Mouse (Mus musculus) erythroblast, embryonic 14.5 days (primary cell): ENCODE measurements around the gene Sptbn4. TPM values are rescaled to one million over a fixed set of nuclear protein-coding genes. Genes with fewer than 3 reads are reported as not detected.
A peak's percentile ranks its signal among the peaks of the same experiment; 100 is the strongest.

ENCODE experiments used
- H3K27me3 ChIP-seq: 2 replicates; pipeline ENCODE4 v1.6.1; 2012; ENCODE audit warnings: inconsistent platforms; ENCODE audit not compliant: control insufficient read depth
- H3K36me3 ChIP-seq: 2 replicates; pipeline ENCODE4 v1.6.1; 2012; ENCODE audit warnings: mild to moderate bottlenecking, inconsistent platforms; ENCODE audit not compliant: control insufficient read depth
- H3K4me1 ChIP-seq: 2 replicates; pipeline ENCODE4 v1.6.1; 2012; ENCODE audit warnings: inconsistent platforms; ENCODE audit not compliant: control insufficient read depth
- H3K4me3 ChIP-seq: replicated peaks from 2 replicates; pipeline ENCODE3; 2012; ENCODE audit warnings: moderate library complexity, mild to moderate bottlenecking, inconsistent platforms
- H3K9me3 ChIP-seq: 2 replicates; pipeline ENCODE4 v1.6.1; 2012; ENCODE audit warnings: low read length, inconsistent platforms, mixed read lengths; ENCODE audit not compliant: control insufficient read depth
- GATA1 ChIP-seq: IDR thresholded peaks from 2 replicates; pipeline ENCODE4 v1.6.1; 2012; ENCODE audit warnings: low read length, inconsistent platforms, mixed read lengths
- TAL1 ChIP-seq: IDR thresholded peaks from 3 replicates; pipeline ENCODE4 v1.6.1; 2012; ENCODE audit warnings: low read length, inconsistent platforms, mixed read lengths
- polyA plus RNA-seq: library from polyadenylated mRNA; stranded (reverse); fragments of >175 nt; gene quantifications from 2 replicates; pipeline ENCODE4 v1.2.3, GENCODE M21; 2012

Sptbn4 gene
- polyA plus RNA-seq, 1 experiment, result 0.01 TPM

DNA sequence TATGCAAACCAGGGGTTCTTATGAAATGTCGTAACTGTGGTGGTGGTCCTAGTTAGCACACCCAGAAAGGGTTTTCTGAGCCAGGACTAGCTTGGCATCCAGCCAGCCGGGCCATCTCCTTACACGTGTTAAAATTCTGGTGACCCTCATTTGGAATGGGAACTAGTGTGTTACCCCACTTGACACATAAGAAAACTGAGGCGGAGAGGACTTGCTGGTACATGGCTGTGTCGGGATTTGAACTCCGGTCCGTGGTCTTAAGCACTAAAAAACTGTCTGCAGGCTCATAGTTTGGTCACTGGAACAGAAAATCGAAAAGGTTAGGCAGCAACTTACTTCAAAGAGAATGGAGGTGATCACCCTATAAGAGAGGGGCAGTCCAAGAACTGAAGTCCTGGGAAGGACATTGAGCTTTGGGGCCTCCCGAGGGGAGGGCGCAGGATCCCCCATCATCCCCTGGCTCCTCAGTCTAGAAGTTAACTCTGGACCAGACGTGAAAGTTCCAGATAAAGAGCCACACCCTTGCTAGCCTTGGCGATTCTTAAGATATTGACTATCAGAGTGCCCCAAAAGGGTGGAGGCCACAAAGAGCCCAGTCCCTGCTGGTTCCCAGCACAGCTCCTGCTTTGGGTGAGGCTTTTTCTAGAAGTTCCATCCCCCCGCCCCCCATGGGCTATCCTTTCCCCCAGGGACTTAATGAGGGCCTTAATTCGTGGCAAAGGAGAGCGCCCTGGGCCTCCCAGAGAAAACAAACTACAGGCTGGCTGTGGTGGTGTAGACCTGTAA is 1.1 kb upstream of the Sptbn4 start:
- Histone ChIP-seq H3K27me3 (peaks cover 39% of the 10 kb centered on the region), H3K36me3 (peaks cover 51% of the 10 kb centered on the region), H3K9me3 (peaks cover 12% of the 10 kb centered on the region; the same call in 1 of the 2 replicates), H3K4me3 (peak overlapping the region; percentile 70), H3K4me1 (peaks cover 60% of the 10 kb centered on the region)
- TF ChIP-seq TAL1 (peak; percentile 52; the same call in 2 of the 3 replicates), GATA1 (peak; percentile 61)

- no peak for TF ChIP-seq TAL1
- no peak for TF ChIP-seq GATA1
- peaks cover 43% of the 10 kb centered on the region for H3K4me1 ChIP-seq
- H3K9me3 ChIP-seq, result peaks cover 12% of the 10 kb centered on the region; the same call in 1 of the 2 replicates
- peak overlapping the region; percentile 70 for H3K4me3 ChIP-seq
- H3K27me3 ChIP-seq, result peaks cover 53% of the 10 kb centered on the region
- peaks cover 32% of the 10 kb centered on the region for H3K36me3 ChIP-seq
These were observed 716 bp downstream of the Sptbn4 start for GRCm38 (mm10) chr7:27446521-27447418.

DNA sequence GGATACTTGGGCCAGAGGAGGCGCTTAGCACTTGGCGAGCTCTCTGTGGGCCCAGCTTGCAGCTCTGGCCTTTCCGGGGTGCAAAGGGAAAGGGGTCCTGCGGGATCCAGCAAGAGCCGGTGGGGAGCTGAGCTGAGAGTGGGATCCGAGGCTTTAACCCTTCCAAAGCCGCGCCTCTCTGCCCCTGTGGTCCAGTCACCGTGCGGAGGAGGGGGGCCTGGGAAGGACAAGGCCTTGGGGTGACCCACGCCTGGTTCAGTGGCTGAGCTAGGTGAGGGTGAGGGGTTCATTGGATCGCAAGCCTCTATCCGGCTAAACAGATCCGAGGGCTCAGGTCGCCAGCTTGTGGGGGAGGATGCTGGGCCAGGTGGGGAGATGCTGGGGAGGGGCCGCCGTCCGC is 1.4 kb downstream of the Sptbn4 start:
- H3K9me3 ChIP-seq, result peaks cover 12% of the 10 kb centered on the region; the same call in 1 of the 2 replicates
- TF ChIP-seq TAL1 (no peak), GATA1 (no peak)
- H3K4me1 ChIP-seq, result peaks cover 36% of the 10 kb centered on the region
- H3K27me3 ChIP-seq, result peaks cover 53% of the 10 kb centered on the region
- H3K36me3 ChIP-seq, result peaks cover 25% of the 10 kb centered on the region
- peak overlapping the region; percentile 70 for H3K4me3 ChIP-seq

- Histone ChIP-seq H3K27me3 (peaks cover 61% of the 10 kb centered on the region), H3K4me3 (no peak overlapping the region), H3K9me3 (peaks cover 15% of the 10 kb centered on the region), H3K4me1 (peaks cover 7% of the 10 kb centered on the region), H3K36me3 (no peaks in the 10 kb centered on the region)
- TF ChIP-seq GATA1, result no peak
- no peak for TF ChIP-seq TAL1
These were observed 7.5 kb downstream of the Sptbn4 start for GRCm38 (mm10) chr7:27440014-27440413.

DNA sequence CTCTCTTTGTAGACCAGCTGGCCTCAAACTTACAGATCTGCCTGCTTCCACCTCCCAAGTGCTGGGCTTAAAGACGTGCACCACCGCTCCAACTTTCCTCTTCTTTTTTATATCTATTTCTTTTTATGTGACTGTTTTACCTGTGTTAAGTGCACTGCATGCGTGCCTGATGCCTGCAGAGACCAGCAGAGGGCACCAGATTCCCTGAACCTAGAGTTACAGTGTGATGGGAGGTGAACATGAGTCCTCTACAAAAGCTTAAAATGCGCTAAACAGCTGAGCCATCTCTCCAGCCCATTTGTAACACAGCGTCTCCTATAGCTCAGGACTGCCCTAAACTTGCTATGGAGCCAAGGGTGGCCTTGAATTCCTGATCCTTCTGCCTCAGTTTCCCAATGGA is 9.9 kb downstream of the Sptbn4 start:
- Histone ChIP-seq H3K36me3 (no peaks in the 10 kb centered on the region), H3K9me3 (peaks cover 10% of the 10 kb centered on the region), H3K4me3 (no peak overlapping the region), H3K4me1 (peaks cover 19% of the 10 kb centered on the region), H3K27me3 (peaks cover 63% of the 10 kb centered on the region)
- TF ChIP-seq TAL1 (no peak), GATA1 (no peak)

GRCm38 (mm10) chr7:27433794-27434193 is 13.7 kb downstream of the Sptbn4 start:
- Histone ChIP-seq H3K9me3 (peaks cover 6% of the 10 kb centered on the region), H3K4me3 (no peak overlapping the region), H3K36me3 (no peaks in the 10 kb centered on the region), H3K27me3 (peaks cover 71% of the 10 kb centered on the region), H3K4me1 (peaks cover 19% of the 10 kb centered on the region)
- TF ChIP-seq TAL1 (no peak), GATA1 (no peak)

DNA sequence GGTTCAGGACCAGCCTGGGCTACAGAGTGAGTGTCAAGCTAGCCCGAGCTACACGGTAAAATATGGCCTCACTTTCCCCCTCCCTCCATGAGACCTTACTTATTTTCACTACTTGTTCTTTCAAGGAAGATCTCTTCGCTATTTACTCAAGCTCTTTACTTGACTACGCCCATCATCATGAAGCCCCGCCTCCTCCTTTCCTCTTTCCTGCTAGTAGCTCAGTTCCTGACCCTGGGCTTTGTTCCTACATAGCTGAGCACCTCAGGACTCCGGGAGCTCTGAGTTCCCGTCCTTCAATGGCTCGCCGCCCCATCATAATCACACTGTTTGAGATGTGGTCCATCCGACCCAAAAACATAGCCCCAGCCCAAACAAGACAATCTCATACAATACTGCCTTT is 14.1 kb downstream of the Sptbn4 start:
- TF ChIP-seq GATA1 (no peak), TAL1 (no peak)
- peaks cover 19% of the 10 kb centered on the region for H3K4me1 ChIP-seq
- no peak overlapping the region for H3K4me3 ChIP-seq
- H3K27me3 ChIP-seq, result peaks cover 72% of the 10 kb centered on the region
- no peaks in the 10 kb centered on the region for H3K36me3 ChIP-seq
- peaks cover 6% of the 10 kb centered on the region for H3K9me3 ChIP-seq

- Histone ChIP-seq H3K27me3 (peaks cover 49% of the 10 kb centered on the region), H3K4me1 (peaks cover 12% of the 10 kb centered on the region), H3K4me3 (no peak overlapping the region), H3K9me3 (peaks cover 6% of the 10 kb centered on the region), H3K36me3 (no peaks in the 10 kb centered on the region)
- no peak for TF ChIP-seq GATA1
- no peak for TF ChIP-seq TAL1
These were observed 18.4 kb downstream of the Sptbn4 start for GRCm38 (mm10) chr7:27429135-27429534.

- H3K4me1 ChIP-seq, result peaks cover 1% of the 10 kb centered on the region
- no peak overlapping the region for H3K4me3 ChIP-seq
These were observed 19.5 kb downstream of the Sptbn4 start for GRCm38 (mm10) chr7:27428002-27428401.

More at GRCm38 (mm10) chr7:27428002-27428401, 19.5 kb downstream of the Sptbn4 start:
- Histone ChIP-seq H3K9me3 (peaks cover 6% of the 10 kb centered on the region), H3K36me3 (no peaks in the 10 kb centered on the region), H3K27me3 (peaks cover 38% of the 10 kb centered on the region)
- TF ChIP-seq GATA1 (no peak), TAL1 (no peak)
